Mouse (Mus musculus) bone marrow macrophage, adult 2 months (primary cell): ENCODE results near the gene Tekt4.

ENCODE experiments used
- CTCF ChIP-seq: IDR thresholded peaks from 2 replicates; pipeline ENCODE4 v1.5.1; 2012; ENCODE audit warnings: low read depth, mild to moderate bottlenecking, low read length, moderate library complexity
- POLR2A ChIP-seq: IDR thresholded peaks from 2 replicates; pipeline ENCODE4 v1.6.1; 2012; ENCODE audit warnings: mild to moderate bottlenecking, low read depth, low read length, borderline replicate concordance

- no peak for TF ChIP-seq POLR2A
- TF ChIP-seq CTCF, result no peak
These were observed 66.1 kb downstream of the Tekt4 start for GRCm38 (mm10) chr17:25520492-25520891.
